Mouse (Mus musculus): ENCODE results near the gene Egfem1. TPM values are rescaled to one million over a fixed set of nuclear protein-coding genes. Genes with fewer than 3 reads are reported as not detected.

Gene Egfem1
- polyA plus RNA-seq, 1 experiment from 2014 or later, result 0.92 TPM

- no peak overlapping the region for H3K27ac ChIP-seq
- 62% methylated on average over 2 of the region's 2 CpGs for WGBS
- no peak for DNase-seq (ENCODE audit: low spot score)
- H3K9me3 ChIP-seq, result no peaks in the 10 kb centered on the region
- H3K4me3 ChIP-seq, result no peak overlapping the region
- no peaks in the 10 kb centered on the region for H3K4me1 ChIP-seq
- H3K27me3 ChIP-seq (ENCODE audit: insufficient read depth, poor library complexity, severe bottlenecking), result no peaks in the 10 kb centered on the region
- H3K36me3 ChIP-seq, result no peaks in the 10 kb centered on the region
Observed at GRCm38 (mm10) chr3:29098467-29098866, 16.6 kb downstream of the Egfem1 start.

- no peak overlapping the region for H3K27ac ChIP-seq
- no peaks in the 10 kb centered on the region for H3K27me3 ChIP-seq (ENCODE audit: insufficient read depth, poor library complexity, severe bottlenecking)
- no peaks in the 10 kb centered on the region for H3K4me1 ChIP-seq
- no peak overlapping the region for H3K4me3 ChIP-seq
- DNase-seq (ENCODE audit: low spot score), result no peak
- H3K36me3 ChIP-seq, result no peaks in the 10 kb centered on the region
- H3K9me3 ChIP-seq, result no peaks in the 10 kb centered on the region
- WGBS, result 73% methylated on average over 3 of the region's 3 CpGs
Observed at GRCm38 (mm10) chr3:29106016-29106723, 24.3 kb downstream of the Egfem1 start.

- no peaks in the 10 kb centered on the region for H3K36me3 ChIP-seq
- no peaks in the 10 kb centered on the region for H3K4me1 ChIP-seq
- no peak overlapping the region for H3K4me3 ChIP-seq
- H3K27ac ChIP-seq, result no peak overlapping the region
- H3K27me3 ChIP-seq (ENCODE audit: insufficient read depth, poor library complexity, severe bottlenecking), result no peaks in the 10 kb centered on the region
- no peaks in the 10 kb centered on the region for H3K9me3 ChIP-seq
- WGBS, result 78% methylated on average over 1 of the region's 1 CpGs
- DNase-seq (ENCODE audit: low spot score), result no peak
Observed at GRCm38 (mm10) chr3:29107134-29107533, 25.3 kb downstream of the Egfem1 start.

GRCm38 (mm10) chr3:29110321-29110720, 28.5 kb downstream of the Egfem1 start:
- WGBS, result 77% methylated on average over 2 of the region's 2 CpGs
- Histone ChIP-seq H3K9me3 (no peaks in the 10 kb centered on the region), H3K36me3 (no peaks in the 10 kb centered on the region), H3K4me1 (no peaks in the 10 kb centered on the region), H3K27ac (no peak overlapping the region), H3K27me3 (ENCODE audit: insufficient read depth, poor library complexity, severe bottlenecking) (no peaks in the 10 kb centered on the region), H3K4me3 (no peak overlapping the region)
- DNase-seq (ENCODE audit: low spot score), result no peak

GRCm38 (mm10) chr3:29114517-29114916, 32.7 kb downstream of the Egfem1 start:
- 80% methylated on average over 3 of the region's 3 CpGs for WGBS
- H3K4me1 ChIP-seq, result no peaks in the 10 kb centered on the region
- DNase-seq (ENCODE audit: low spot score), result no peak

GRCm38 (mm10) chr3:29117379-29117778, 35.6 kb downstream of the Egfem1 start:
- no peak for DNase-seq (ENCODE audit: low spot score)
- Histone ChIP-seq H3K9me3 (no peaks in the 10 kb centered on the region), H3K36me3 (no peaks in the 10 kb centered on the region), H3K27me3 (ENCODE audit: insufficient read depth, poor library complexity, severe bottlenecking) (no peaks in the 10 kb centered on the region), H3K27ac (no peak overlapping the region), H3K4me3 (no peak overlapping the region), H3K4me1 (no peaks in the 10 kb centered on the region)
- 46% methylated on average over 1 of the region's 1 CpGs for WGBS

More at GRCm38 (mm10) chr3:29114517-29114916, 32.7 kb downstream of the Egfem1 start:
- no peaks in the 10 kb centered on the region for H3K27me3 ChIP-seq (ENCODE audit: insufficient read depth, poor library complexity, severe bottlenecking)
- no peaks in the 10 kb centered on the region for H3K9me3 ChIP-seq
- no peaks in the 10 kb centered on the region for H3K36me3 ChIP-seq
- no peak overlapping the region for H3K27ac ChIP-seq
- no peak overlapping the region for H3K4me3 ChIP-seq

GRCm38 (mm10) chr3:29122556-29122955, 40.7 kb downstream of the Egfem1 start:
- H3K27ac ChIP-seq, result no peak overlapping the region
- no peaks in the 10 kb centered on the region for H3K36me3 ChIP-seq
- no peak overlapping the region for H3K4me3 ChIP-seq
- DNase-seq (ENCODE audit: low spot score), result no peak
- whole genome bisulfite sequencing, result 76% methylated on average over 1 of the region's 1 CpGs
- H3K27me3 ChIP-seq (ENCODE audit: insufficient read depth, poor library complexity, severe bottlenecking), result no peaks in the 10 kb centered on the region
- no peaks in the 10 kb centered on the region for H3K9me3 ChIP-seq
- H3K4me1 ChIP-seq, result no peaks in the 10 kb centered on the region

GRCm38 (mm10) chr3:29132054-29132931, 50.5 kb downstream of the Egfem1 start:
- Histone ChIP-seq H3K27me3 (ENCODE audit: insufficient read depth, poor library complexity, severe bottlenecking) (no peaks in the 10 kb centered on the region), H3K27ac (no peak overlapping the region), H3K4me1 (peaks cover 7% of the 10 kb centered on the region; the same call in 1 of the 2 replicates), H3K9me3 (no peaks in the 10 kb centered on the region), H3K36me3 (no peaks in the 10 kb centered on the region), H3K4me3 (no peak overlapping the region)
- 71% methylated on average over 2 of the region's 2 CpGs for WGBS
- DNase-seq (ENCODE audit: low spot score), result no peak

GRCm38 (mm10) chr3:29134509-29134908, 52.7 kb downstream of the Egfem1 start:
- Histone ChIP-seq H3K4me1 (peaks cover 7% of the 10 kb centered on the region; the same call in 1 of the 2 replicates), H3K27ac (no peak overlapping the region), H3K36me3 (no peaks in the 10 kb centered on the region), H3K9me3 (no peaks in the 10 kb centered on the region), H3K4me3 (no peak overlapping the region), H3K27me3 (ENCODE audit: insufficient read depth, poor library complexity, severe bottlenecking) (no peaks in the 10 kb centered on the region)
- WGBS, result 62% methylated on average over 11 of the region's 11 CpGs
- no peak for DNase-seq (ENCODE audit: low spot score)

GRCm38 (mm10) chr3:29135176-29136064, 53.6 kb downstream of the Egfem1 start:
- WGBS, result 39% methylated on average over 9 of the region's 9 CpGs
- H3K36me3 ChIP-seq, result no peaks in the 10 kb centered on the region
- no peak overlapping the region for H3K4me3 ChIP-seq
- H3K27me3 ChIP-seq (ENCODE audit: insufficient read depth, poor library complexity, severe bottlenecking), result no peaks in the 10 kb centered on the region
- H3K4me1 ChIP-seq, result peaks cover 7% of the 10 kb centered on the region; the same call in 1 of the 2 replicates
- no peak for DNase-seq (ENCODE audit: low spot score)
- H3K27ac ChIP-seq, result no peak overlapping the region
- no peaks in the 10 kb centered on the region for H3K9me3 ChIP-seq

- WGBS, result 23% methylated on average over 10 of the region's 10 CpGs
- no peak overlapping the region for H3K27ac ChIP-seq
- no peaks in the 10 kb centered on the region for H3K36me3 ChIP-seq
- no peak for DNase-seq (ENCODE audit: low spot score)
- H3K4me3 ChIP-seq, result no peak overlapping the region
- peaks cover 7% of the 10 kb centered on the region; the same call in 1 of the 2 replicates for H3K4me1 ChIP-seq
- no peaks in the 10 kb centered on the region for H3K9me3 ChIP-seq
- H3K27me3 ChIP-seq (ENCODE audit: insufficient read depth, poor library complexity, severe bottlenecking), result no peaks in the 10 kb centered on the region
Observed at GRCm38 (mm10) chr3:29136065-29136955, 54.5 kb downstream of the Egfem1 start.

- DNase-seq (ENCODE audit: low spot score), result no peak
- no peaks in the 10 kb centered on the region for H3K36me3 ChIP-seq
- 84% methylated on average over 4 of the region's 4 CpGs for WGBS
- H3K27me3 ChIP-seq (ENCODE audit: insufficient read depth, poor library complexity, severe bottlenecking), result no peaks in the 10 kb centered on the region
- H3K4me1 ChIP-seq, result no peaks in the 10 kb centered on the region
- no peaks in the 10 kb centered on the region for H3K9me3 ChIP-seq
- H3K27ac ChIP-seq, result no peak overlapping the region
- no peak overlapping the region for H3K4me3 ChIP-seq
Observed at GRCm38 (mm10) chr3:29168401-29168800, 86.6 kb downstream of the Egfem1 start.
